Mouse (Mus musculus) E14TG2a.4 (cell line): Measurements from ENCODE around the gene Hs6st1.
A peak's percentile ranks its signal among the peaks of the same experiment; 100 is the strongest.
"Not testable (repeated sequence)": the region's sequence is repeated elsewhere in the genome, so short reads cannot be mapped to it uniquely, and the experiment has no call there.

Experiments used
- H3K27me3 ChIP-seq: 2 replicates; pipeline ENCODE4 v1.6.1; 2014; ENCODE audit warnings: low read length, control low read depth; ENCODE audit not compliant: insufficient read depth
- H3K36me3 ChIP-seq: 2 replicates; pipeline ENCODE4 v1.6.1; 2014; ENCODE audit warnings: low read length, control low read depth; ENCODE audit not compliant: insufficient read depth
- H3K4me1 ChIP-seq: replicated peaks from 2 replicates; pipeline ENCODE4 v1.6.1; 2014; ENCODE audit warnings: low read depth, low read length, control low read depth
- H3K4me3 ChIP-seq: replicated peaks from 2 replicates; pipeline ENCODE4 v1.5.1; 2014; ENCODE audit warnings: mild to moderate bottlenecking, low read length
- H3K9me3 ChIP-seq: 2 replicates; pipeline ENCODE4 v1.6.1; 2014; ENCODE audit warnings: low read length, control low read depth
- CTCF ChIP-seq: conservative IDR thresholded peaks from 2 replicates; pipeline ENCODE4 v1.5.1; 2014; ENCODE audit warnings: low read length
- NANOG ChIP-seq: IDR thresholded peaks from 2 replicates; pipeline ENCODE4 v1.6.1; 2014; ENCODE audit warnings: borderline replicate concordance, low read length, mixed read lengths
- POU5F1 ChIP-seq: IDR thresholded peaks from 2 replicates; pipeline ENCODE4 v1.6.1; 2014; ENCODE audit warnings: low read length, borderline replicate concordance

The Hs6st1 gene

GRCm38 (mm10) chr1:36068076-36068475, at the start of gene Hs6st1:
TSS of gene Hs6st1 (plus strand) at chr1:36068400.
- H3K4me3 ChIP-seq: peak within 1 kb of the TSS; percentile 96
- H3K27me3 ChIP-seq: no peaks in the 10 kb centered on the region
- no peaks in the 10 kb centered on the region for H3K9me3 ChIP-seq
- H3K36me3 ChIP-seq: peaks cover 37% of the 10 kb centered on the region
- TF ChIP-seq POU5F1 (no peak), NANOG (no peak), CTCF (no peak)
- H3K4me1 ChIP-seq: peaks cover 86% of the 10 kb centered on the region

DNA sequence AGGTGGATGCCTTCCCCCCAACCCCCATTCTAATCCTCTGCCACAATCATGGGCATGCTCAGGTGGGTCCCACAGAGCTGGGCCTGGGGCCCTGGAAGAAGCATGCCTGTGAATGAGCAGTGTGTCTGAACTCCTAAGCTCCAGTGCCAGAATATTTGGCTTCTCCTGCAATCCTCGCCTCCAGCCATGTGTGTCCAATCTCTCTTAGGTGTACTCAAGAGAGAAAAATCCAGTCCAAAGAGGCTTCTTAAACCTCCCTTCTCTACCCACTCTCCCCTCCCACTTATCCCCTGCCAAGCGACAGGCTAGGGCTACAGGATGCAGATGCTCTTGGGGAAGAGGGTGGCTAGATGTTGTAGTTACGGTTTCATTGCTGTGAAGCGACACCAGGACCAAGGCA, 49.6 kb upstream of the Hs6st1 start:
- Histone ChIP-seq H3K36me3 (peaks cover 10% of the 10 kb centered on the region), H3K9me3 (peaks cover 33% of the 10 kb centered on the region), H3K4me3 (0 out of 2 replicates have a peak overlapping the region, but pooled peaks have one; percentile 32), H3K27me3 (no peaks in the 10 kb centered on the region), H3K4me1 (peaks cover 74% of the 10 kb centered on the region)
- TF ChIP-seq NANOG (no peak), POU5F1 (no peak), CTCF (no peak)

DNA sequence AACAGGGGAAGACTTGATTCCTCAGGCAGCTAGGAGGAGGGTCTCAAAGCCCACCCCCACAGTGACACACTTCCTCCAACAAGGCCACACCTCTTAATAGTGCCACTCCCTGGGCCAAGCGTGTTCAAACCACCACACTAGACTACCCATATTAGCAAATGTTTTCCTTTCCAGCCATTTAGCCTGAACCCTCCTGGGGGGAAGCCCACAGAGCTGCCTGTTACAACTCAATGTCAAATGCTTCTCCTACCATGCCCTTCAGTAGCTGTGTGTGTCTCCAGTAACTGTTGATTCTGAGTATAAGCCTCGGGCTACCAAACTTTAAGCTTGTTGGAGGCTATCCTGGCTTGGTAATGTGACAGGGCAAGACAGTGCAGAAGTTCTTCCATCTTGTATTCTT, 49.0 kb upstream of the Hs6st1 start:
- Histone ChIP-seq H3K27me3 (no peaks in the 10 kb centered on the region), H3K9me3 (peaks cover 33% of the 10 kb centered on the region), H3K36me3 (peaks cover 10% of the 10 kb centered on the region), H3K4me1 (peaks cover 69% of the 10 kb centered on the region), H3K4me3 (no peak overlapping the region)
- TF ChIP-seq NANOG: no peak

- H3K27me3 ChIP-seq: no peaks in the 10 kb centered on the region
- peaks cover 58% of the 10 kb centered on the region for H3K4me1 ChIP-seq
- peaks cover 33% of the 10 kb centered on the region for H3K9me3 ChIP-seq
- no peak overlapping the region for H3K4me3 ChIP-seq
- peaks cover 10% of the 10 kb centered on the region for H3K36me3 ChIP-seq
- TF ChIP-seq NANOG: no peak
- no peak for TF ChIP-seq POU5F1
- no peak for TF ChIP-seq CTCF
These were observed 47.9 kb upstream of the Hs6st1 start for GRCm38 (mm10) chr1:36020315-36020714.

DNA sequence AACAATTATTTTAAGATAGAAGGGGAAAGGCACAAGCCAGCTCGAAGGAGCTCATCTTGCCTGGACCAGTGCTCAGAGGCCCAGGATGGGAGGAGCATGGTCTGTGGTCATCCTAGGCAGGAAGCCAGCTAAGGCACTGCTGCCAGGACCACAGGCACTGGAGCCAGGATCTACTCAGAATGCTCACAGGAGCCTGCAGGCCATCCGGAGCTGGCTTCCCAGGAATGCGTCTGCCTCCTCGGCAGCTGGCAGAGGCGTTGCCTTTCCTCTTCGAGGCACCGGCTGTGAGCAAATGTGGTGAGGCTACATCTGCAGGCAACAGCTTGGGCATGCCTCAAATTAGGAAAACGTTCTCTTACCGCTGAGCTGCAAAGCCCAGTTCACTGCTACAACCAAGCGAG, 37.8 kb upstream of the Hs6st1 start:
- Histone ChIP-seq H3K9me3 (0 out of 2 replicates have a peak, but pooled peaks cover 7% of the 10 kb centered on the region), H3K4me1 (peaks cover 15% of the 10 kb centered on the region), H3K4me3 (peak overlapping the region; percentile 63), H3K27me3 (peaks cover 14% of the 10 kb centered on the region), H3K36me3 (no peaks in the 10 kb centered on the region)
- no peak for TF ChIP-seq POU5F1
- TF ChIP-seq CTCF: no peak
- no peak for TF ChIP-seq NANOG

DNA sequence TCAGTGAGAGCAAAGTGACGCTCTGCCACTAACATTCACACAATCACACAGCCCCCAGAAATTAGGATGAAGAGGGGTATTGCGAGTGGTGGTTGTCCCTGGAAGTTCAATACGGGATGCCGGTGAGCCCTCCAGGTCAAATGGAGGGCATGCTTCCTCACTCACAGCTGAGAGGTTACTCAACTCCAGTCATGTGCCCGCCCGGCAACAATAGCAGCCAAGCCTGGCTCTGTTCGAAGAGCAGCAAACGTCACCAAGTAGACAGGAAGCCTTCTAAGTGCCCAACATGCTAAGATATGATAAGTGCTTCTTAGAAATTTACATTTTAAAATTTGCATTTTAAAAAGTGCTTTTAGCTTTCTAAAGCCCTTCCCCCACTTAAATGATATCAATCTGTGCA, 29.4 kb upstream of the Hs6st1 start:
- no peak overlapping the region for H3K4me3 ChIP-seq
- no peaks in the 10 kb centered on the region for H3K27me3 ChIP-seq
- no peak for TF ChIP-seq CTCF
- no peak for TF ChIP-seq POU5F1
- no peak for TF ChIP-seq NANOG
- peaks cover 10% of the 10 kb centered on the region; the same call in 1 of the 2 replicates for H3K4me1 ChIP-seq
- H3K36me3 ChIP-seq: peaks cover 21% of the 10 kb centered on the region
- peaks cover 60% of the 10 kb centered on the region for H3K9me3 ChIP-seq

DNA sequence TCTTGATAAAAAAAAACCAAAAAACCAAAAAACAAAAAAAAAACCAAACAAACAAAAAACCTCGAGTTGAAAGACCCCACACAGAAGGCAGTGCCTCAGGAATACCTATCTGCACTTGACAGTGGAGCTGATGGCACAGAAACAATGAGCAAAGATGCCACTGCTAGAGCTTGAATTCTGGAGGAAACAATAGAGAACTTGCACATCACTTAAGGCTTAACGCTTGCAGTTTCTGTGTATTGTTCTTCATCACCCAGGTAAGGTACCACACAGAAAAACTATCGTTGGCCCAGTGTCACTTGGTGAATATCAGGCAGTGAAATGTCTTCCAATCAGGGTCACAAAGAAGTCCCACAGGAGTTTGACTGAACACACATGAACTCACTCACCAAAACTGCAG, 26.1 kb upstream of the Hs6st1 start:
- Histone ChIP-seq H3K4me1 (peaks cover 10% of the 10 kb centered on the region; the same call in 1 of the 2 replicates), H3K27me3 (no peaks in the 10 kb centered on the region), H3K36me3 (peaks cover 21% of the 10 kb centered on the region), H3K9me3 (peaks cover 89% of the 10 kb centered on the region), H3K4me3 (no peak overlapping the region)
- TF ChIP-seq NANOG (no peak), CTCF (no peak), POU5F1 (no peak)

- peaks cover 93% of the 10 kb centered on the region for H3K9me3 ChIP-seq
- not testable (repeated sequence) for H3K4me3 ChIP-seq, H3K4me1 ChIP-seq, H3K27me3 ChIP-seq
- H3K36me3 ChIP-seq: peaks cover 21% of the 10 kb centered on the region
These were observed 24.4 kb upstream of the Hs6st1 start for GRCm38 (mm10) chr1:36043793-36044192.

- Histone ChIP-seq H3K27me3 (no peaks in the 10 kb centered on the region), H3K4me1 (no peaks in the 10 kb centered on the region), H3K9me3 (peaks cover 93% of the 10 kb centered on the region), H3K4me3 (no peak overlapping the region), H3K36me3 (peaks cover 21% of the 10 kb centered on the region)
- TF ChIP-seq POU5F1 (no peak), CTCF (no peak), NANOG (no peak)
These were observed 23.9 kb upstream of the Hs6st1 start for GRCm38 (mm10) chr1:36044288-36044687.
